Mouse (Mus musculus) midbrain, embryonic 15.5 days (tissue): ENCODE measurements around the gene Fuz. TPM values are rescaled to one million over a fixed set of nuclear protein-coding genes. Genes with fewer than 3 reads are reported as not detected.

ENCODE experiments used
- ATAC-seq: fragments of 200-750 bp; cut with Nextera tagmentation; replicated peaks from 2 replicates; pipeline ENCODE4 v1.8.0; 2017; ENCODE audit warnings: moderate TSS enrichment
- H3K27ac ChIP-seq: fragments of 300-500 bp; sonication (generic); 2 replicates; pipeline ENCODE4 v1.5.1; 2015; ENCODE audit warnings: mild to moderate bottlenecking, inconsistent platforms
- H3K27me3 ChIP-seq: fragments of 300-500 bp; sonication (generic); replicated peaks from 2 replicates; pipeline ENCODE4 v1.6.1; 2015; ENCODE audit warnings: inconsistent platforms
- H3K36me3 ChIP-seq: fragments of 300-500 bp; sonication (generic); replicated peaks from 2 replicates; pipeline ENCODE4 v1.6.1; 2015; ENCODE audit warnings: inconsistent platforms
- H3K4me1 ChIP-seq: fragments of 300-500 bp; sonication (generic); 2 replicates; pipeline ENCODE4 v1.6.1; 2015; ENCODE audit warnings: inconsistent platforms
- H3K4me2 ChIP-seq: fragments of 300-500 bp; sonication (generic); 2 replicates; pipeline ENCODE4 v1.6.1; 2015; ENCODE audit warnings: inconsistent platforms, mild to moderate bottlenecking, moderate library complexity
- H3K4me3 ChIP-seq: fragments of 300-500 bp; sonication (generic); 2 replicates; pipeline ENCODE4 v1.5.1; 2015; ENCODE audit warnings: mild to moderate bottlenecking, inconsistent platforms
- H3K9ac ChIP-seq: fragments of 300-500 bp; sonication (generic); 2 replicates; pipeline ENCODE4 v1.6.1; 2015; ENCODE audit warnings: mild to moderate bottlenecking, inconsistent platforms
- H3K9me3 ChIP-seq: fragments of 300-500 bp; sonication (generic); 2 replicates; pipeline ENCODE4 v1.6.1; 2016; ENCODE audit warnings: inconsistent platforms
- WGBS: fragments of 180-500 bp; shearing (Covaris S2); methylation state at CpG from one replicate; pipeline ENCODE4 v1.1.7; 2015; ENCODE audit warnings: mixed read lengths; 5-methylcytosine and 5-hydroxymethylcytosine counted together
- polyA plus RNA-seq: library from polyadenylated mRNA; unstranded; fragments of >200 nt; fragmentation: Nextera tagmentation; extraction: Ambion mirVana; gene quantifications from 2 replicates; pipeline ENCODE4 v1.2.1, GENCODE M21; 2015

The Fuz gene
- polyA plus RNA-seq, 1 experiment from 2014 or later = 20.3 TPM

DNA sequence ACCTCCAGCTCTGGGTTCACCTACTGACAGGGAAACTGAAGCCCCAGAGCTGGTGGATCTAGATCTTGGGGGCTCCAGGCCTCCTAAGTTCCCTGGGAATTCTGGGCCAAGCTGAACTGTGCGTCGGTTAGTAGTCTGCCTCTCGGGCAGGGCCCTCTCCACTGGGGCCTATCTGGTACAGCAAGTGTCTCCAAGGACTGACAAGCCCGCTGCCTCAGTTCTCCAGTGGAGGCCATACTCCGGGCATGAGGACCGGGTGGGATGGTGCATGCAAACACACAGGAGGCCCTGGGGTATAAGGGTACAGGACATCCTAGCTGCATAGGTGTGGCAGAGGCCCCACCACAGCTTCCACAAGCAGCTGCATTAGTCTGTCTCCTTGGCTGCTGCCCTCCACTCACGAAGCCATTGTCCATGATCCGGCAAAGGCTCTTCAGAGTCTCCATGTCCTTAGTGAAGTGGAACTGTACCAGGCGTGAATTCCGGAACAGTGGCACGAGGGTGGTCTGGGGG lies 31.8 kb upstream of the Fuz start:
- no peak overlapping the region for H3K27ac ChIP-seq
- H3K9me3 ChIP-seq = no peaks in the 10 kb centered on the region
- peaks cover 51% of the 10 kb centered on the region for H3K4me1 ChIP-seq
- peaks cover 25% of the 10 kb centered on the region for H3K36me3 ChIP-seq
- no peaks in the 10 kb centered on the region for H3K27me3 ChIP-seq
- H3K4me2 ChIP-seq = no peak overlapping the region
- H3K9ac ChIP-seq = no peak overlapping the region
- WGBS = 85% methylated on average over 11 of the region's 11 CpGs
- no peak overlapping the region for H3K4me3 ChIP-seq
- ATAC-seq = no peak

- no peaks in the 10 kb centered on the region for H3K9me3 ChIP-seq
- ATAC-seq = no peak
- H3K27me3 ChIP-seq = no peaks in the 10 kb centered on the region
- 78% methylated on average over 24 of the region's 24 CpGs for WGBS
- H3K4me1 ChIP-seq = peaks cover 51% of the 10 kb centered on the region
- no peak overlapping the region for H3K4me2 ChIP-seq
- H3K27ac ChIP-seq = no peak overlapping the region
- no peak overlapping the region for H3K9ac ChIP-seq
- no peak overlapping the region for H3K4me3 ChIP-seq
- peaks cover 25% of the 10 kb centered on the region for H3K36me3 ChIP-seq
Measured at GRCm38 (mm10) chr7:44864595-44865542, 31.0 kb upstream of the Fuz start.

GRCm38 (mm10) chr7:44866276-44867009 lies 29.4 kb upstream of the Fuz start:
- ATAC-seq = no peak
- Histone ChIP-seq H3K9me3 (no peaks in the 10 kb centered on the region), H3K36me3 (peaks cover 25% of the 10 kb centered on the region), H3K4me1 (peaks cover 45% of the 10 kb centered on the region), H3K27me3 (no peaks in the 10 kb centered on the region), H3K27ac (0 out of 2 replicates have a peak overlapping the region, but pooled peaks have one; percentile 8), H3K9ac (no peak overlapping the region), H3K4me2 (peak overlapping the region; percentile 82), H3K4me3 (peak overlapping the region; percentile 93; the same call in 1 of the 2 replicates)
- WGBS = 56% methylated on average over 15 of the region's 15 CpGs

GRCm38 (mm10) chr7:44867010-44867702 lies 28.7 kb upstream of the Fuz start:
- H3K4me2 ChIP-seq = peak overlapping the region; percentile 82
- H3K27ac ChIP-seq = 0 out of 2 replicates have a peak overlapping the region, but pooled peaks have one; percentile 8
- H3K36me3 ChIP-seq = peaks cover 24% of the 10 kb centered on the region
- no peaks in the 10 kb centered on the region for H3K27me3 ChIP-seq
- peak overlapping the region; percentile 99 for H3K9ac ChIP-seq
- peak overlapping the region; percentile 93 for H3K4me3 ChIP-seq
- no peak for ATAC-seq
- WGBS = 72% methylated on average over 19 of the region's 19 CpGs
- H3K4me1 ChIP-seq = peaks cover 44% of the 10 kb centered on the region
- no peaks in the 10 kb centered on the region for H3K9me3 ChIP-seq

DNA sequence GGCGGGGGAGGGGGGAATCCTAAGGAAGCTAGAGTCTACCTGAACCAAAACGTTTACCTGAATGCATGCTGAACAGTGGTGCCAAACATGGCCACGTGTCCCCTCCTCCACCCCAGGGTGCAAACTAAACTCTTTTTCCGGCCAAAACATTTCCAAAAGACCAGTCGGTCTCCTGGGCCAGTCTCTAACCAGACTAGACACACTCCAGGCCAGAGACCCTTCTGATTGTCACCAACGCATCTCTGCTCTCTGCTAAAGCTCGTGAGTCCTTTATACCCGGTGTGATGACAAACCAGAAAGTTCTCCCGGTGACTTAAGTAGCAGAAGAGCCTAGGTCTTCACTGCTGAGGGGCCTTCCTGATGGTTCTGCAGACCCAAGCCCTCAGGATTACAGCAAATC lies 28.1 kb upstream of the Fuz start:
- Histone ChIP-seq H3K27ac (peak overlapping the region; percentile 100), H3K4me3 (peak overlapping the region; percentile 93), H3K4me2 (peak overlapping the region; percentile 82), H3K9ac (peak overlapping the region; percentile 99), H3K4me1 (peaks cover 44% of the 10 kb centered on the region), H3K36me3 (peaks cover 18% of the 10 kb centered on the region), H3K27me3 (no peaks in the 10 kb centered on the region), H3K9me3 (no peaks in the 10 kb centered on the region)
- 40% methylated on average over 9 of the region's 9 CpGs for WGBS
- ATAC-seq = no peak

DNA sequence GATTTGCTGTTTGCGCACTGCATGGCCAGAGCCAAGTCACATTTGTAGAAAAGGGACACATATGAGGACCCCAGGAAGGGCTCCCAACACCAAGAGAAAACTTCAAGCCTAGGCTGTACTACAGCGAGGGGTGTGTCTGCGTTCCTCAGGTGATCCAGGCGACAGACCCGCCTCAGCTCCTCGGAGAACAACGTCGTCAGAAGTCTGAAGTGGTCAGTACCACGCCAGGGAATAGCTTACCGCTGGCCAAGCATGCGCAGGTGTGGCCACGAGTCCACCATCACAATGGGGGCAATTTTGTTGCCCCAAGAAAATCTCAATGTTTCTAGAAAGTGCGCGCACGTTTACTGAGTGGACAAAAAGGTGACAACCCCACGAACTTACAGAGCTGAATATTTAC lies 27.4 kb upstream of the Fuz start:
- Histone ChIP-seq H3K4me1 (peaks cover 44% of the 10 kb centered on the region), H3K9ac (peak overlapping the region; percentile 99), H3K27me3 (no peaks in the 10 kb centered on the region), H3K4me3 (peak overlapping the region; percentile 93), H3K27ac (peak overlapping the region; percentile 100), H3K4me2 (peak overlapping the region; percentile 82), H3K36me3 (peaks cover 12% of the 10 kb centered on the region), H3K9me3 (no peaks in the 10 kb centered on the region)
- WGBS = 4% methylated on average over 16 of the region's 16 CpGs
- ATAC-seq = no peak

DNA sequence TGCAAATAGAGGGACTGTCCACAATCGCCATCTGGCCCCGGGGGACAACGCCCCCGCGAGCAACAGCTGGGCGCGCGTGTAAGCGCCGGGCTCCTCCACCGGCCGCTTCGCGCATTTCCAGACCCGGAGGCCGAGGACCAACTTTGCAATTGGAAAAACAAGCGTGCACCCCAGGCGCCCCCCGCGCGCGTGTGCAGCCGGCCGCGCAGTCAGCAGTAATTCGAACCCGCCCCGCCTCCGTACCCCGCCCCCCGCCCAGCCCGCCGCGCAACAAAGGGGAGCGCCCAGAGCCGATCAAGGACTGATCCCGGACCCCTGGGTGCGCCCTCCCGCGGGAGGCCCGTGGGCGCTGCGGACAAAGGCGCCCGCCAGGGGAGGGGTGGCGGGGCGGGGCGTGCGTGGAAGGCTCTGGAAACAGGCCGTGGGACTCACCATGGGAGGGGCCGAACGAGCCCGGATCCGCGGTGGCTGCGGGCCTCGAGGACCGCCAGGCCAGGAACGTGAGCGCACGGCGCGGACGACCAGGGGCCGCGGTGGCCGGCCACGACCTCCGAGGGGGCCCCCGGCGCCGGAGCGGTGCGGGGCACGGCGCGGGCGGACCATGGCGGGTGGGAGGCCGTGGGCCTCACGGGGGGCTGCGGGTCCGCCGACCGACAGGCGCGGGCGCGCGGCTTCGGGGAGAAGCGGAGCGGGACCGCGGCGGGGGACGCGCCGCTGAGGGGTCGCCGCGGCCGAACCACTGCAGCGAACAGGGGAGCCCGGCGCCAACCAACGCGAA lies 26.8 kb upstream of the Fuz start:
- H3K4me3 ChIP-seq = peak overlapping the region; percentile 93
- H3K4me1 ChIP-seq = peaks cover 44% of the 10 kb centered on the region
- no peaks in the 10 kb centered on the region for H3K9me3 ChIP-seq
- H3K4me2 ChIP-seq = peak overlapping the region; percentile 82
- H3K36me3 ChIP-seq = peaks cover 5% of the 10 kb centered on the region
- peak overlapping the region; percentile 99 for H3K9ac ChIP-seq
- under 1% methylated on average over 102 of the region's 108 CpGs for WGBS
- peak; percentile 21 for ATAC-seq
- no peaks in the 10 kb centered on the region for H3K27me3 ChIP-seq
- H3K27ac ChIP-seq = peak overlapping the region; percentile 100

GRCm38 (mm10) chr7:44869697-44870528 lies 26.0 kb upstream of the Fuz start, which contains the start of gene Ptov1:
Ptov1 (minus strand) TSS chr7:44869788.
- H3K36me3 ChIP-seq = no peaks in the 10 kb centered on the region; the same call in 1 of the 2 replicates
- H3K9ac ChIP-seq = peak within 1 kb of the TSS; percentile 99
- peaks cover 43% of the 10 kb centered on the region for H3K4me1 ChIP-seq
- H3K27ac ChIP-seq = peak within 1 kb of the TSS; percentile 100
- H3K9me3 ChIP-seq = no peaks in the 10 kb centered on the region
- H3K4me3 ChIP-seq = peak within 1 kb of the TSS; percentile 93
- 9% methylated on average over 29 of the region's 29 CpGs for WGBS
- H3K27me3 ChIP-seq = no peaks in the 10 kb centered on the region
- peak within 1 kb of the TSS; percentile 82 for H3K4me2 ChIP-seq
- peak; percentile 96 for ATAC-seq

DNA sequence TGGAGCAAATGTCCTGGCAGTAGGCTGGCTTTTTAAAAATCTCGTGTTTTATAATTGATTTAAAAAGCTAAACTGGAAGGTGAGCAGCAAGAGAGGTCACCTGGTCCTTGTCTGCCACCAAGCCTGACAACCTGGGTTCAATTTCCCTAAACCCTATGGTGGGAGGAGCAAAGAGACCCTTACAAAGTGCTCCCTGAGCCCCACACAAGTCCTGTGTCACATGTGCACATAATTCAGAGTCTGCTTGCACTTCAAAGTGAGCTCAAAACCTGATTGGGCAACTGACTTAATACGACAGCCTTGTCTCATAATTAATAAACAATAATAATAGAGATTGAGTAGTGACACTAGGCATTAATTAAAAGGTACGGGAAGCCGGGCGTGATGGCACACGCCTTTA lies 25.3 kb upstream of the Fuz start:
- Histone ChIP-seq H3K4me2 (peak overlapping the region; percentile 82), H3K9me3 (no peaks in the 10 kb centered on the region), H3K27me3 (no peaks in the 10 kb centered on the region), H3K36me3 (no peaks in the 10 kb centered on the region), H3K9ac (peak overlapping the region; percentile 26), H3K4me3 (peak overlapping the region; percentile 93; the same call in 1 of the 2 replicates), H3K27ac (peak overlapping the region; percentile 100), H3K4me1 (peaks cover 36% of the 10 kb centered on the region)
- no peak for ATAC-seq
- whole genome bisulfite sequencing = 87% methylated on average over 6 of the region's 6 CpGs

- peaks cover 1% of the 10 kb centered on the region; the same call in 1 of the 2 replicates for H3K36me3 ChIP-seq
- H3K4me3 ChIP-seq = no peak overlapping the region
- 19% methylated on average over 1 of the region's 1 CpGs for WGBS
- no peak overlapping the region for H3K27ac ChIP-seq
- H3K4me2 ChIP-seq = no peak overlapping the region
- H3K9ac ChIP-seq = no peak overlapping the region
- no peaks in the 10 kb centered on the region for H3K9me3 ChIP-seq
- no peaks in the 10 kb centered on the region for H3K27me3 ChIP-seq
- peaks cover 31% of the 10 kb centered on the region for H3K4me1 ChIP-seq
- ATAC-seq = no peak
Measured at GRCm38 (mm10) chr7:44871181-44871580, 24.7 kb upstream of the Fuz start.
